Mouse (Mus musculus) urinary bladder, adult 2 months (tissue): ENCODE measurements around the gene Praf2. TPM values are rescaled to one million over a fixed set of nuclear protein-coding genes. Genes with fewer than 3 reads are reported as not detected.
"Not testable (repeated sequence)": the region's sequence is repeated elsewhere in the genome, so short reads cannot be mapped to it uniquely, and the experiment has no call there.

Experiments
- DNase-seq: peaks from one replicate; pipeline ENCODE4 v3.0.0; 2022; ENCODE audit warnings: low spot score
- polyA plus RNA-seq: library from polyadenylated mRNA; depleted of rRNA; stranded (reverse); fragments of >200 nt; gene quantifications from 2 replicates; pipeline ENCODE4 v1.2.3, GENCODE M21; 2012

Gene Praf2
- polyA plus RNA-seq, 1 experiment: 30.8 TPM

GRCm38 (mm10) chrX:7739336-7740081 lies 11.3 kb downstream of the Praf2 start:
- DNase-seq: no peak

GRCm38 (mm10) chrX:7740082-7740819 lies 12.0 kb downstream of the Praf2 start:
- DNase-seq: no peak

- no peak for DNase-seq
These were observed 12.9 kb downstream of the Praf2 start for GRCm38 (mm10) chrX:7741103-7741502.

GRCm38 (mm10) chrX:7743470-7743869 lies 15.2 kb downstream of the Praf2 start:
- no peak for DNase-seq

- no peak for DNase-seq
These were observed 16.7 kb downstream of the Praf2 start for GRCm38 (mm10) chrX:7744940-7745339.

- no peak for DNase-seq
These were observed 17.2 kb downstream of the Praf2 start for GRCm38 (mm10) chrX:7745429-7745828.

GRCm38 (mm10) chrX:7750432-7751116 lies 22.3 kb downstream of the Praf2 start, which contains the start of gene Ccdc120:
TSS of gene Ccdc120 (minus strand) at chrX:7750905.
- DNase-seq: no peak

GRCm38 (mm10) chrX:7753627-7754026 lies 25.4 kb downstream of the Praf2 start:
- not testable (repeated sequence) for DNase-seq

GRCm38 (mm10) chrX:7762137-7762920 lies 34.1 kb downstream of the Praf2 start, which contains the start of gene Tfe3:
TSS of gene Tfe3 (plus strand) at chrX:7762560.
- peak; percentile 57 for DNase-seq

GRCm38 (mm10) chrX:7762921-7763197 lies 34.6 kb downstream of the Praf2 start:
- DNase-seq: no peak

GRCm38 (mm10) chrX:7763631-7764393 lies 35.6 kb downstream of the Praf2 start:
- no peak for DNase-seq

- DNase-seq: no peak
These were observed 36.5 kb downstream of the Praf2 start for GRCm38 (mm10) chrX:7764657-7765280.

- DNase-seq: no peak
These were observed 37.0 kb downstream of the Praf2 start for GRCm38 (mm10) chrX:7765281-7765670.

- DNase-seq: peak; percentile 37
These were observed 37.5 kb downstream of the Praf2 start for GRCm38 (mm10) chrX:7765764-7766163.

- DNase-seq: no peak
These were observed 41.2 kb downstream of the Praf2 start for GRCm38 (mm10) chrX:7769302-7770017.

GRCm38 (mm10) chrX:7772766-7773165 lies 44.5 kb downstream of the Praf2 start:
- no peak for DNase-seq

GRCm38 (mm10) chrX:7775501-7776205 lies 47.4 kb downstream of the Praf2 start:
- DNase-seq: no peak

GRCm38 (mm10) chrX:7776329-7777082 lies 48.3 kb downstream of the Praf2 start:
- no peak for DNase-seq
